Mouse (Mus musculus) adrenal gland, adult 10 weeks (tissue): ENCODE measurements around the gene Naaa. TPM values are rescaled to one million over a fixed set of nuclear protein-coding genes. Genes with fewer than 3 reads are reported as not detected.

ENCODE experiments used
- polyA plus RNA-seq: library from polyadenylated mRNA; stranded (reverse); fragments of 350-450 nt; fragmentation: Illumina TruSeq; extraction: RNeasy Lipid Tissue Mini Kit (QIAGEN cat#74804); gene quantifications from one replicate; pipeline ENCODE4 v1.2.3, GENCODE M21; 2014; ENCODE audit warnings: low read depth, low replicate concordance

The Naaa gene
- polyA plus RNA-seq: 5.3 TPM

DNA sequence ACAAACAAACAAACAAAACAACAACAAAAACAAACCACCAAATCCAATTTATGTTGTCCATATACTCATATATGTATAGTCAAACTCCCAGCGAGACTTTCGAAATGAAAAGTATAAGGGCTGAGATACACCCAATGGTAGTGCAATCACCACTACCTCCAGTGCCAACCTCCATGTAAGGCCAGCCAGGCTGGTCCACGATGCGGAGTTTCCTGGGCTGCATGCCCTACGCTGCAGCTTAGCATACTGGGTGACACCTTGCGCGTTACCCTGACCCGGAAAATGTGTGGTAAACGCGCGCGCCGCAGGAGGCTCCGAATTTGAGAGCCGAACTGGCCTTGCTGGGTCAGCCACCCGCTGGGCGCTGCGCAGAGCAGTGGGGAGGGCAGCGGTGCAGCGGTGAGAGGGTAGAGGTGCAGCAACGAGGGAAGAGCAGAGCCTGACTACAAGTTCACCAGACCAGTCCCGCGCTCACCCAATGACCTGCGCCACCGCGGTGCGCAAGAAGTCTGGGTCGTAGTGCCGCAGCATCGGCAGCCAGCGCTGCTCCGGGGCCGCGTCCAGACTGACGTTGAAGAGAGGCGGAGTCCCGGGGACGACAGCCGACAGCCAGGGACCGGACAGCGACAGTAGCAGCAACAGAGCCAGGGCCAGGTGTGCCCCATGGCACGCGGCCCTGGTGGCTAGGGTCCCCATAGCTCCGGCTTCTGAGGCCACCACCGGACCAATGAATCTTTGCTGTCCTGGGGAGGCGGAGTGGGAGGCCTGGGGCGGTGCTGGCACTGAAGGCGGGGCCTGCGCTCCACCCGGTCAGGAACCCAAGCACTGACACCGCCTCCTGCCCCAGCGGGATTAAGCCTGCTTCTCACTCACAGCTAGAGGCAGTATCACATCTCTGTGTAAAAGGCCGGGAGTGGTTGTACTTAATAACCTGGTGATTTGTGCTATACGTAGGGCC, at the start of gene Naaa:
Gene Naaa (minus strand): TSS at position 734 of the 958 bp plus-strand sequence.

DNA sequence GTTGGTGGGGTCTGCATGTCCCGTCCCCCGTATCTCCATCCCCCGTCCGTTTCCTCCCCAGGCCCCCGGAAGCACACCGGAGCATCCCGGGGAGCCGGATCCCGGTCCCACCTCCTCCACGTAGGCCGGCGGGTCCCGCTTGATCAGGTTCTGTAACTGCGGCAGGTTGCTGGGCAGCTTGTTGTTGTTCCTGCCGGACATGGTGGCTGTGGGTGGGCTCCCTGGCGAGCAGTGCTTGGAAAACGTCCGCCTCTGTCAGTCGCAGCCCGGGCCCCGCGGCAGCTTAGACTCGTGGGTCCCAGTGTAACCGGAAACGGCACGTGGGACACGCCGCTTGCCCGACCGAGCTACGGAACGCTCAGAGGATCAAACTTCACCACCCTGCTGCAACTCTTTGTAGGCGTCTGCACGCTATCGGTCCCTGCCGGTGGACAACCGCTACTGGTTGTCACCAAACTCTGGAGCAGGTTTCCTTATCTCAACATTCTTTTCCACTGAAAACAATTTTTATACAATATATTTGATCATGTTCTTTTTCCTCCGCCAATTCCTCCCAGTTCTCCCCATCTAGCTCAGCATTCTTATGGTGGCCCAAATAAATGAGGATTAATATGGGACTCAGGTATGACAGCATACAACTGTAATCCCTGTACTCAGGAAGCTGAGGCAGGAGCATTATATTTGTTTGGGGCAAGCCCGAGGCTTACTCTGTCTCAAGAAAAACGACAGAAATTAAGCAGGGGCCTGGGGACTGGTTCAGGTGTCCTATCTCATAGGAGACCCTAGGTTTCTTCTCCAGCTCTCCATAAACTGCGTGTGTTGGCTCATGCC, 31.9 kb upstream of the Naaa start, which contains the start of gene Sdad1:
Gene Sdad1 (minus strand): TSS at position 799 of the 831 bp plus-strand sequence.

DNA sequence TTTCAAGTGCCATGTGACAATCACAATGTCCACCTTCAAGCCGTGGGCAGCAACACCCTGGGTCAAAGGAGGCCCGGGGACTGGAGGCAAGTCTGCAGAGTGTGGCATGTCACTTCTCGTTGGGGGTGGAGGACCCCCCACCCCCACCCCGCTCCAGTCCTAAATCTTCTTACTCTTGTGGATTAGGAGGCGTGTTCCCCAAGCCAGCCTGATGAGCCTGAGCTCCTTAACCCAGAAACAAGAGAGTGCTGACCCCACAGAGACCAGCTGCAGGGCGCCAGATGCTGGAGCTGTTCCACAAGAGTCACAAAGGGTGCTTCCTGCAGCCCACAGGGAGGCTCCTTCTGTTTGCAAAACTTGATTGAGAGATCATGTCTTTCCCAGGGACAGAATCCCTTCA, 21.8 kb downstream of the Naaa start, which contains the start of gene Ppef2:
Gene Ppef2 (minus strand): TSS at position 61 of the 400 bp plus-strand sequence.

DNA sequence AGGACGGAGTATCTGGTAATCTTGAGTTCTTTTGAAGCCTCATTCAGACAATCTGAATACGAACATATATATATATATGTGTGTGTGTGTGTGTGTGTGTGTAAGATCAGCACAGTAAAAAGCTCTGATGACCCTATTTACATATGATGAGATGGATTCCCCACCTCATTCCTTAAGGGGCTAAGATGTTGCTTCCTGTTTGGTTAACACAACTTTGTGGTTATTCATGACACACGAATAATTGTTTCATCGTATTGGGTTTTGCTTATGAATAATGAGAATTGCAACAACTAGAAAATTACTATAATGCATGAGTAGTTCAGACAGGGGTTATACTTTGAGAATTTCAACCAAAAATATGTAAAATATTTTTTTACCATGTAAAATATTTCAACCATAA, 62.7 kb downstream of the Naaa start, which contains the start of gene U90926:
Gene U90926 (minus strand): TSS at position 101 of the 400 bp plus-strand sequence.

Other genes with a start within 250 kb of the Naaa start
- gene Cdkl2, start 234.3 kb downstream of the Naaa start, polyA plus RNA-seq: 18.2 TPM
- gene G3bp2, start 194.5 kb downstream of the Naaa start, polyA plus RNA-seq: 484 TPM
- 237 TPM for gene Uso1, start 140.2 kb downstream of the Naaa start, polyA plus RNA-seq
- gene U90926, start 62.8 kb downstream of the Naaa start, polyA plus RNA-seq: not detected
- not detected for gene Ppef2, start 21.9 kb downstream of the Naaa start, polyA plus RNA-seq
- gene Sdad1, start 32.3 kb upstream of the Naaa start, polyA plus RNA-seq: 20.0 TPM
- 5.4 TPM for gene Cxcl9, start 49.9 kb upstream of the Naaa start, polyA plus RNA-seq
- gene Art3, start 53.7 kb upstream of the Naaa start, polyA plus RNA-seq: 25.2 TPM
- 1.7 TPM for gene Cxcl10, start 70.7 kb upstream of the Naaa start, polyA plus RNA-seq
- 49.7 TPM for gene Nup54, start 157.0 kb upstream of the Naaa start, polyA plus RNA-seq
- gene Scarb2, start 228.7 kb upstream of the Naaa start, polyA plus RNA-seq: 114 TPM